Mouse (Mus musculus) spleen, postnatal 14 days (tissue): ENCODE results near the gene Rab15.
A peak's percentile ranks its signal among the peaks of the same experiment; 100 is the strongest.

ENCODE experiments used
- DNase-seq, 2 experiments: peaks; one replicate each; pipeline ENCODE4 v3.0.0; 2021 to 2022; ENCODE audit warnings: low spot score in 2 of 2

Gene Rab15

GRCm38 (mm10) chr12:76778305-76779083, 44.2 kb downstream of the Rab15 start:
- no peak for DNase-seq

- no peak for DNase-seq
Observed at GRCm38 (mm10) chr12:76777845-76778244, 44.9 kb downstream of the Rab15 start.

GRCm38 (mm10) chr12:76776898-76777297, 45.8 kb downstream of the Rab15 start:
- DNase-seq, result no peak

GRCm38 (mm10) chr12:76775132-76775531, 47.6 kb downstream of the Rab15 start:
- no peak for DNase-seq

- no peak for DNase-seq
Observed at GRCm38 (mm10) chr12:76774652-76775051, 48.1 kb downstream of the Rab15 start.

- no peak for DNase-seq
Observed at GRCm38 (mm10) chr12:76771540-76771939, 51.2 kb downstream of the Rab15 start.

GRCm38 (mm10) chr12:76770841-76771500, 51.7 kb downstream of the Rab15 start:
- DNase-seq, result no peak

GRCm38 (mm10) chr12:76765901-76766630, 56.6 kb downstream of the Rab15 start:
- DNase-seq, result peak in 1 of 2 experiments; percentile 4

GRCm38 (mm10) chr12:76765354-76765851, 57.3 kb downstream of the Rab15 start, which contains the start of the genes Churc1 and Fntb:
Churc1 (plus strand) TSS chr12:76765538.
Fntb (plus strand) TSS chr12:76765589.
- peak; percentile 85 to 93 for DNase-seq

GRCm38 (mm10) chr12:76752652-76753318, 69.9 kb downstream of the Rab15 start:
- no peak for DNase-seq

GRCm38 (mm10) chr12:76750866-76751459, 71.7 kb downstream of the Rab15 start:
- no peak for DNase-seq
